Mouse (Mus musculus) hindbrain, embryonic 16.5 days (tissue): ENCODE measurements around the gene Cxcr3. TPM values are rescaled to one million over a fixed set of nuclear protein-coding genes. Genes with fewer than 3 reads are reported as not detected.

Source experiments
- ATAC-seq: fragments of 200-750 bp; cut with Nextera tagmentation; 2 replicates; pipeline ENCODE4 v1.8.0; 2017; ENCODE audit warnings: moderate TSS enrichment, moderate library complexity
- H3K27ac ChIP-seq: fragments of 300-500 bp; sonication (generic); 2 replicates; pipeline ENCODE4 v1.5.1; 2014; ENCODE audit warnings: low read depth, mild to moderate bottlenecking, control low read depth, low read length, moderate library complexity
- H3K27me3 ChIP-seq: fragments of 300-500 bp; sonication (generic); replicated peaks from 2 replicates; pipeline ENCODE4 v1.6.1; 2014; ENCODE audit warnings: low read length; ENCODE audit not compliant: control insufficient read depth, insufficient read depth
- H3K36me3 ChIP-seq: fragments of 300-500 bp; sonication (generic); 2 replicates; pipeline ENCODE4 v1.6.1; 2014; ENCODE audit warnings: mild to moderate bottlenecking, low read length, moderate library complexity, mixed read lengths; ENCODE audit not compliant: control insufficient read depth, insufficient read depth
- H3K4me1 ChIP-seq: fragments of 300-500 bp; sonication (generic); 2 replicates; pipeline ENCODE4 v1.6.1; 2014; ENCODE audit warnings: low read depth, low read length; ENCODE audit not compliant: control insufficient read depth, insufficient read depth
- H3K4me2 ChIP-seq: fragments of 300-500 bp; sonication (generic); 2 replicates; pipeline ENCODE4 v1.6.1; 2014; ENCODE audit warnings: mild to moderate bottlenecking, low read length, control low read depth, moderate library complexity
- H3K4me3 ChIP-seq: fragments of 300-500 bp; sonication (generic); 2 replicates; pipeline ENCODE4 v1.5.1; 2014; ENCODE audit warnings: mild to moderate bottlenecking, low read length, control low read depth, moderate library complexity
- H3K9ac ChIP-seq: fragments of 300-500 bp; sonication (generic); 2 replicates; pipeline ENCODE4 v1.6.1; 2014; ENCODE audit warnings: low read depth, mild to moderate bottlenecking, control low read depth, low read length, moderate library complexity
- H3K9me3 ChIP-seq: fragments of 300-500 bp; sonication (generic); 2 replicates; pipeline ENCODE4 v1.6.1; 2014; ENCODE audit warnings: mild to moderate bottlenecking, low read length, moderate library complexity; ENCODE audit not compliant: control insufficient read depth
- WGBS: fragments of 180-500 bp; shearing (Covaris S2); extraction: QIAGEN DNeasy Blood & Tissue Kit; methylation state at CpG from one replicate; pipeline ENCODE4 v1.1.7; 2014; 5-methylcytosine and 5-hydroxymethylcytosine counted together
- polyA plus RNA-seq: library from polyadenylated mRNA; unstranded; fragments of >200 nt; fragmentation: Nextera tagmentation; extraction: Ambion mirVana; gene quantifications from 2 replicates; pipeline ENCODE4 v1.2.1, GENCODE M21; 2015

The Cxcr3 gene
- polyA plus RNA-seq, 1 experiment from 2014 or later: 0.09 TPM

- Histone ChIP-seq H3K9me3 (peaks cover 19% of the 10 kb centered on the region), H3K9ac (no peak overlapping the region), H3K4me3 (no peak overlapping the region), H3K27me3 (no peaks in the 10 kb centered on the region), H3K4me1 (no peaks in the 10 kb centered on the region), H3K4me2 (no peak overlapping the region), H3K27ac (no peak overlapping the region), H3K36me3 (no peaks in the 10 kb centered on the region)
- WGBS: 73% methylated on average over 54 of the region's 54 CpGs
- ATAC-seq: no peak
These were observed 36.5 kb downstream of the Cxcr3 start for GRCm38 (mm10) chrX:101697537-101697936.

- 92% methylated on average over 27 of the region's 27 CpGs for WGBS
- no peak overlapping the region for H3K4me3 ChIP-seq
- no peaks in the 10 kb centered on the region for H3K27me3 ChIP-seq
- no peak for ATAC-seq
- no peaks in the 10 kb centered on the region for H3K36me3 ChIP-seq
- no peak overlapping the region for H3K4me2 ChIP-seq
- H3K9ac ChIP-seq: no peak overlapping the region
- peaks cover 19% of the 10 kb centered on the region for H3K9me3 ChIP-seq
- H3K27ac ChIP-seq: no peak overlapping the region
- H3K4me1 ChIP-seq: no peaks in the 10 kb centered on the region
These were observed 38.4 kb downstream of the Cxcr3 start for GRCm38 (mm10) chrX:101695686-101696085.

Other genes starting within 250 kb of the Cxcr3 start
- 11.4 and 16.3 TPM in 2 replicates for gene Taf1, start 201.5 kb downstream of the Cxcr3 start, polyA plus RNA-seq
- 157 and 186 TPM in 2 replicates for gene Ogt, start 94.2 kb downstream of the Cxcr3 start, polyA plus RNA-seq
- gene Gm4779, start 60.2 kb upstream of the Cxcr3 start, polyA plus RNA-seq: 0.25 TPM in 1 of 2 replicates, not detected in the other
- 0.11 TPM in 1 of 2 replicates, not detected in the other for gene 8030474K03Rik, start 60.4 kb upstream of the Cxcr3 start, polyA plus RNA-seq
- gene Nhsl2, start 115.1 kb upstream of the Cxcr3 start, polyA plus RNA-seq: 7.6 and 8.2 TPM in 2 replicates